Mouse (Mus musculus) CH12.LX (cell line): Measurements from ENCODE around the gene Pcdh15. TPM values are rescaled to one million over a fixed set of nuclear protein-coding genes. Genes with fewer than 3 reads are reported as not detected.

ENCODE experiments used
- DNase-seq: peaks from one replicate; pipeline ENCODE4 v3.0.0-alpha.2; 2013; ENCODE audit errors: extremely low read depth
- H3K27ac ChIP-seq: 2 replicates; pipeline ENCODE4 v1.5.1; 2012; ENCODE audit warnings: low read depth, mild to moderate bottlenecking, control low read depth, moderate library complexity; ENCODE audit not compliant: insufficient read depth
- H3K27me3 ChIP-seq: replicated peaks from 2 replicates; pipeline ENCODE3; 2012; ENCODE audit warnings: inconsistent platforms
- H3K36me3 ChIP-seq, 2 experiments: replicated peaks in 1 of 2; 2 replicates each; pipeline versions ENCODE3 to v1.6.1; 2012; ENCODE audit warnings: inconsistent platforms in 1 of 2, low read length in 1 of 2, mild to moderate bottlenecking in 1 of 2, mixed read lengths in 1 of 2, moderate library complexity in 1 of 2; ENCODE audit not compliant: control insufficient read depth in 1 of 2, insufficient read depth in 1 of 2
- H3K4me1 ChIP-seq, 2 experiments: 2 replicates each; pipeline ENCODE4 v1.6.1; 2012; ENCODE audit warnings: inconsistent platforms in 1 of 2, moderate library complexity in 1 of 2; ENCODE audit not compliant: insufficient read depth in 2 of 2, control insufficient read depth in 1 of 2
- H3K4me2 ChIP-seq: 2 replicates; pipeline ENCODE4 v1.6.1; 2012; ENCODE audit warnings: low read depth, mild to moderate bottlenecking, control low read depth; ENCODE audit not compliant: poor library complexity, insufficient read depth, severe bottlenecking
- H3K4me3 ChIP-seq, 3 experiments: fragments of 150-350 bp in 1 of 3; sonication (generic) in 1 of 3; replicated peaks in 1 of 3; 2 replicates each; pipeline versions ENCODE3 to v1.5.1; 2011 to 2012; ENCODE audit warnings: low read depth in 2 of 3, low read length in 2 of 3, mild to moderate bottlenecking in 2 of 3, moderate library complexity in 2 of 3, control low read depth in 1 of 3, improper control_type of control experiment in 1 of 3, inconsistent platforms in 1 of 3, mixed read lengths in 1 of 3; ENCODE audit not compliant: poor library complexity in 1 of 3
- H3K79me2 ChIP-seq: replicated peaks from 2 replicates; pipeline ENCODE4 v1.6.1; 2012; ENCODE audit warnings: mild to moderate bottlenecking, moderate library complexity; ENCODE audit not compliant: control insufficient read depth, poor library complexity, insufficient read depth, severe bottlenecking; ENCODE audit errors: extremely low read depth
- H3K9ac ChIP-seq: 2 replicates; pipeline ENCODE4 v1.6.1; 2012; ENCODE audit warnings: low read depth, mild to moderate bottlenecking, control low read depth, moderate library complexity; ENCODE audit not compliant: insufficient read depth
- H3K9me3 ChIP-seq: replicated peaks from 2 replicates; pipeline ENCODE3; 2012; ENCODE audit warnings: low read length, inconsistent platforms, mixed read lengths
- BHLHE40 ChIP-seq: IDR thresholded peaks from 2 replicates; pipeline ENCODE4 v1.6.1; 2011; ENCODE audit warnings: mild to moderate bottlenecking, low read depth, low read length, improper control_type of control experiment
- CHD1 ChIP-seq: IDR thresholded peaks from 2 replicates; pipeline ENCODE4 v1.6.1; 2012; ENCODE audit warnings: low read depth, low read length, improper control_type of control experiment, inconsistent platforms
- CHD2 ChIP-seq: IDR thresholded peaks from 2 replicates; pipeline ENCODE4 v1.6.1; 2011; ENCODE audit warnings: low read length, improper control_type of control experiment
- CTCF ChIP-seq, 2 experiments: IDR thresholded peaks in 1 of 2; conservative IDR thresholded peaks in 1 of 2; 2 replicates each; pipeline ENCODE4 v1.5.1; 2011 to 2012; ENCODE audit warnings: low read depth in 2 of 2, low read length in 2 of 2, improper control_type of control experiment in 1 of 2, inconsistent platforms in 1 of 2, mild to moderate bottlenecking in 1 of 2, moderate library complexity in 1 of 2
- E2F4 ChIP-seq: IDR thresholded peaks from 2 replicates; pipeline ENCODE4 v1.6.1; 2011; ENCODE audit warnings: low read depth, low read length, improper control_type of control experiment; ENCODE audit not compliant: insufficient replicate concordance
- ELF1 ChIP-seq: IDR thresholded peaks from 2 replicates; pipeline ENCODE4 v1.6.1; 2014; ENCODE audit warnings: low read depth, mild to moderate bottlenecking, inconsistent platforms, low read length, improper control_type of control experiment
- EP300 ChIP-seq: IDR thresholded peaks from 2 replicates; pipeline ENCODE4 v1.6.1; 2011; ENCODE audit warnings: low read length, improper control_type of control experiment
- IRF4 ChIP-seq: IDR thresholded peaks from 2 replicates; pipeline ENCODE4 v1.6.1; 2014; ENCODE audit warnings: low read depth, mild to moderate bottlenecking, inconsistent platforms, low read length, improper control_type of control experiment
- MAZ ChIP-seq: IDR thresholded peaks from 2 replicates; pipeline ENCODE4 v1.6.1; 2012; ENCODE audit warnings: low read depth, mild to moderate bottlenecking, inconsistent platforms, low read length, improper control_type of control experiment, moderate library complexity
- MXI1 ChIP-seq: IDR thresholded peaks from 2 replicates; pipeline ENCODE4 v1.6.1; 2011; ENCODE audit warnings: mild to moderate bottlenecking, low read depth, low read length, improper control_type of control experiment
- MYC ChIP-seq: IDR thresholded peaks from 2 replicates; pipeline ENCODE4 v1.6.1; 2011; ENCODE audit warnings: low read depth, mild to moderate bottlenecking, improper control_type of control experiment, low read length
- NELFE ChIP-seq: IDR thresholded peaks from 2 replicates; pipeline ENCODE4 v1.6.1; 2011; ENCODE audit warnings: low read depth, low read length, improper control_type of control experiment
- NRF1 ChIP-seq: IDR thresholded peaks from 2 replicates; pipeline ENCODE4 v1.6.1; 2014; ENCODE audit warnings: low read depth, mild to moderate bottlenecking, inconsistent platforms, low read length, improper control_type of control experiment, moderate library complexity
- RAD21 ChIP-seq: IDR thresholded peaks from 2 replicates; pipeline ENCODE4 v1.6.1; 2011; ENCODE audit warnings: low read depth, mild to moderate bottlenecking, low read length, improper control_type of control experiment, moderate library complexity
- SIN3A ChIP-seq: IDR thresholded peaks from 2 replicates; pipeline ENCODE4 v1.6.1; 2012; ENCODE audit warnings: low read length, improper control_type of control experiment, inconsistent platforms
- SMC3 ChIP-seq: IDR thresholded peaks from 2 replicates; pipeline ENCODE4 v1.6.1; 2011; ENCODE audit warnings: low read depth, low read length, improper control_type of control experiment
- TBP ChIP-seq: conservative IDR thresholded peaks from 2 replicates; pipeline ENCODE4 v1.6.1; 2011; ENCODE audit warnings: low read depth, low read length, improper control_type of control experiment
- TCF12 ChIP-seq: IDR thresholded peaks from 2 replicates; pipeline ENCODE4 v1.6.1; 2014; ENCODE audit warnings: low read depth, mild to moderate bottlenecking, inconsistent platforms, low read length, improper control_type of control experiment
- ZC3H11A ChIP-seq: IDR thresholded peaks from 2 replicates; pipeline ENCODE4 v1.6.1; 2012; ENCODE audit warnings: low read depth, mild to moderate bottlenecking, inconsistent platforms, low read length, improper control_type of control experiment
- ZNF384 ChIP-seq: IDR thresholded peaks from 2 replicates; pipeline ENCODE4 v1.6.1; 2012; ENCODE audit warnings: low read depth, low read length, improper control_type of control experiment, inconsistent platforms
- dilution Hi-C: fragments of 300-500 bp; cut with MboI; formaldehyde crosslinking; loops from 2 replicates; pipeline ENCODE4 v1.14.3; 2020; ENCODE audit warnings: low sequenced_read_pairs; ENCODE audit not compliant: extremely low pct_unique_long_range_greater_than_20kb, extremely low pct_ligation_motif_present
- in situ Hi-C: fragments of 300-500 bp; cut with MboI; formaldehyde crosslinking; loops from 3 replicates; pipeline ENCODE4 v1.14.3; 2019; ENCODE audit warnings: low sequenced_read_pairs, low pct_ligation_motif_present, low pct_unique_long_range_greater_than_20kb, mixed read lengths
- polyA plus RNA-seq: library from polyadenylated mRNA; unstranded; fragments of >175 nt; gene quantifications from 2 replicates; pipeline ENCODE4 v1.2.1, GENCODE M21; 2012; ENCODE audit warnings: low read depth; ENCODE audit not compliant: insufficient read length
- total RNA-seq, 2 experiments: library from RNA; depleted of rRNA; stranded (reverse); fragments of 300-350 nt in 1 of 2; fragments of >200 nt in 1 of 2; gene quantifications; 2 replicates each; pipeline ENCODE4 v1.2.3; 2012 to 2014

The Pcdh15 gene
- total and polyA plus RNA-seq, 3 experiments, result not detected

DNA sequence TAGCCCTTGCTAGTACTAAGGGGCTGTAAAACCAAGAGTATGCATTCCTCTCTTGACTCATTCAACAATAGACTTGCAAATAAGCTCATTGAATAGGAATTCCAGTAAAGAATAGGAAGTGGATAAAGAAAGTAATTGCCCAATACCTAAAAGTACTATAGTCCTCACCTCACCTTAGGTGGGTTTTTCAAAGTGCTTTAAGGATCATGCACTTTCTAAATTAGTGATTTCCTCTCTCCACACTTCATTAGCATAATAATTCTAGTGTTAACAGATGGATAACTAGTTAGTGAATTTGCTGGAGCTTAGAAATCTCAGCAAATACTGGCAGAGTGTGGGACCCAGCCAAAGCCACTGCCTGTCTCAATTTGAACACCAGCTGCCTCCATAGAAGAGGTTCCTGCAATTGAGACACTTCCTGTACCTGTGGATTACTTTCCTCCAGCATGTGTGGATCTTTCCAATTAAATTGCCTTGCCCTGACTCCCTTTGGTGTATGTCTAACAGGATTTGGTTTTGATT is 797.0 kb downstream of the Pcdh15 start:
- Histone ChIP-seq H3K4me1 (no peaks in the 10 kb centered on the region), H3K27ac (no peak overlapping the region), H3K4me3 (no peak overlapping the region), H3K79me2 (no peaks in the 10 kb centered on the region), H3K27me3 (no peaks in the 10 kb centered on the region), H3K9me3 (peaks cover 38% of the 10 kb centered on the region), H3K36me3 (no peaks in the 10 kb centered on the region), H3K4me2 (no peak overlapping the region), H3K9ac (no peak overlapping the region)
- DNase-seq, result no peak
- dilution Hi-C loops, result no loop called here
- in situ Hi-C loops, result no loop called here
- no peak for TF ChIP-seq ZC3H11A
- TF ChIP-seq SMC3, result no peak
- TF ChIP-seq MYC, result no peak

DNA sequence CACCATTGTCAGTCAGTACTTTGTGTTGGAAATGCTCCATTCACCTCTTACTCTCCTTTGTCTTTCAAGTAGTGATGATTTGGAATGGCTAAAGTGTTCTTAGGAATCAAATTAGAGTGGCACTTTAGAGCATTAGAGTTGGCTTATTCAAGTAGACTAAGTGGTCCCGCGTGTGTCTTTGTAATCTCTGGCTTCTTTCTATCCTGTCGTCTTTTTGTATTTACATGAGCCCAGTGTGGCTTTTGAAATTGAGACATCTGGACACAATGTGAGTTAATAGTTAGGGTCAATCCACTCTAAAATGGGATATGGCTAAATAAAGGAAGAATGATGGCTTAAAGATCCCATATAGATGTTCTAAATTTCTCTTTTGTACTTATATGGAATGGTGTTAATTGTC is 800.0 kb downstream of the Pcdh15 start:
- Histone ChIP-seq H3K4me2 (no peak overlapping the region), H3K36me3 (no peaks in the 10 kb centered on the region), H3K9me3 (peaks cover 28% of the 10 kb centered on the region), H3K4me1 (no peaks in the 10 kb centered on the region), H3K4me3 (no peak overlapping the region)
- no peak for DNase-seq
- in situ Hi-C loops, result no loop called here
- dilution Hi-C loops, result no loop called here
- no peak for TF ChIP-seq ZNF384
- no peak for TF ChIP-seq NELFE
- TF ChIP-seq SMC3, result no peak
- TF ChIP-seq BHLHE40, result no peak
- TF ChIP-seq NRF1, result no peak
- TF ChIP-seq MXI1, result no peak
- no peak for TF ChIP-seq EP300
- TF ChIP-seq ELF1, result no peak
- TF ChIP-seq CTCF (conservative IDR thresholded peaks at IDR 0.05 in 1 of 2, IDR thresholded peaks at IDR 0.05 in 1 of 2; ENCODE audit: low read depth in 2 of 2, low read length in 2 of 2), result no peak
- TF ChIP-seq CHD2, result no peak
- no peak for TF ChIP-seq CHD1
- TF ChIP-seq TCF12, result no peak
- no peak for TF ChIP-seq MAZ
- no peak for TF ChIP-seq TBP
- no peak for TF ChIP-seq IRF4
- no peak for TF ChIP-seq RAD21
- TF ChIP-seq E2F4, result no peak
- TF ChIP-seq SIN3A, result no peak
- TF ChIP-seq, all 38 proteins: peak for 0
- H3K27ac ChIP-seq, result no peak overlapping the region
- no peak overlapping the region for H3K9ac ChIP-seq
- H3K79me2 ChIP-seq, result no peaks in the 10 kb centered on the region
- H3K27me3 ChIP-seq, result no peaks in the 10 kb centered on the region
